Mouse (Mus musculus): Measurements from ENCODE around the gene Taar6. TPM values are rescaled to one million over a fixed set of nuclear protein-coding genes. Genes with fewer than 3 reads are reported as not detected.

The Taar6 gene
- polyA plus RNA-seq, 1 experiment, result not detected

GRCm38 (mm10) chr10:23993381-23993780 is 7.9 kb upstream of the Taar6 start, which contains the start of gene Taar7a:
Taar7a (minus strand) TSS chr10:23993481.
- Histone ChIP-seq H3K36me3 (ENCODE audit: control insufficient read depth, insufficient read depth, low read length) (no peaks in the 10 kb centered on the region), H3K27me3 (ENCODE audit: control insufficient read depth, insufficient read depth, low read length) (no peaks in the 10 kb centered on the region), H3K4me3 (ENCODE audit: extremely low read depth, insufficient read depth, insufficient read length) (no peak within 1 kb of the TSS), H3K27ac (ENCODE audit: insufficient read depth, low read length) (no peak within 1 kb of the TSS), H3K4me1 (ENCODE audit: control insufficient read depth, insufficient read depth, insufficient read length) (no peaks in the 10 kb centered on the region)
- WGBS, result 84% methylated on average over 3 of the region's 3 CpGs
- no peak for DNase-seq (ENCODE audit: low read depth in 1 of 2, low spot score in 2 of 2)
- no peak for TF ChIP-seq POLR2A (IDR thresholded peaks at IDR 0.05; ENCODE audit: low read depth, low read length)
- TF ChIP-seq CTCF (IDR thresholded peaks at IDR 0.05; ENCODE audit: extremely low read depth, insufficient read depth, insufficient read length, insufficient replicate concordance), result no peak

GRCm38 (mm10) chr10:23986419-23986818 is 973 bp upstream of the Taar6 start:
- Histone ChIP-seq H3K27ac (ENCODE audit: insufficient read depth, low read length) (no peak overlapping the region), H3K4me1 (ENCODE audit: control insufficient read depth, insufficient read depth, insufficient read length) (no peaks in the 10 kb centered on the region), H3K4me3 (ENCODE audit: extremely low read depth, insufficient read depth, insufficient read length) (no peak overlapping the region), H3K27me3 (ENCODE audit: control insufficient read depth, insufficient read depth, low read length) (no peaks in the 10 kb centered on the region), H3K36me3 (ENCODE audit: control insufficient read depth, insufficient read depth, low read length) (no peaks in the 10 kb centered on the region)
- TF ChIP-seq CTCF (IDR thresholded peaks at IDR 0.05; ENCODE audit: extremely low read depth, insufficient read depth, insufficient read length, insufficient replicate concordance) (no peak), POLR2A (IDR thresholded peaks at IDR 0.05; ENCODE audit: low read depth, low read length) (no peak)
- 32% methylated on average over 5 of the region's 5 CpGs for WGBS
- DNase-seq (ENCODE audit: low read depth in 1 of 2, low spot score in 2 of 2), result no peak

GRCm38 (mm10) chr10:23978901-23979705 is 6.3 kb downstream of the Taar6 start:
- WGBS, result 49% methylated on average over 16 of the region's 16 CpGs
- Histone ChIP-seq H3K4me1 (ENCODE audit: control insufficient read depth, insufficient read depth, insufficient read length) (no peaks in the 10 kb centered on the region; the same call in 1 of the 2 replicates), H3K27ac (ENCODE audit: insufficient read depth, low read length) (no peak overlapping the region), H3K4me3 (ENCODE audit: extremely low read depth, insufficient read depth, insufficient read length) (no peak overlapping the region), H3K27me3 (ENCODE audit: control insufficient read depth, insufficient read depth, low read length) (no peaks in the 10 kb centered on the region), H3K36me3 (ENCODE audit: control insufficient read depth, insufficient read depth, low read length) (no peaks in the 10 kb centered on the region)
- peak in 1 of 2 experiments; percentile 16 for DNase-seq (ENCODE audit: low read depth in 1 of 2, low spot score in 2 of 2)
- TF ChIP-seq CTCF (IDR thresholded peaks at IDR 0.05; ENCODE audit: extremely low read depth, insufficient read depth, insufficient read length, insufficient replicate concordance) (peak; percentile 31; the same call in 1 of the 2 replicates), POLR2A (IDR thresholded peaks at IDR 0.05; ENCODE audit: low read depth, low read length) (no peak)

GRCm38 (mm10) chr10:23977958-23978357 is 7.5 kb downstream of the Taar6 start:
- WGBS, result 87% methylated on average over 4 of the region's 4 CpGs
- no peaks in the 10 kb centered on the region for H3K36me3 ChIP-seq (ENCODE audit: control insufficient read depth, insufficient read depth, low read length)
- no peak overlapping the region for H3K27ac ChIP-seq (ENCODE audit: insufficient read depth, low read length)
- no peak for DNase-seq (ENCODE audit: low read depth in 1 of 2, low spot score in 2 of 2)
- no peaks in the 10 kb centered on the region for H3K27me3 ChIP-seq (ENCODE audit: control insufficient read depth, insufficient read depth, low read length)
- no peak overlapping the region for H3K4me3 ChIP-seq (ENCODE audit: extremely low read depth, insufficient read depth, insufficient read length)
- TF ChIP-seq CTCF (IDR thresholded peaks at IDR 0.05; ENCODE audit: extremely low read depth, insufficient read depth, insufficient read length, insufficient replicate concordance), result no peak
- TF ChIP-seq POLR2A (IDR thresholded peaks at IDR 0.05; ENCODE audit: low read depth, low read length), result no peak
- no peaks in the 10 kb centered on the region; the same call in 1 of the 2 replicates for H3K4me1 ChIP-seq (ENCODE audit: control insufficient read depth, insufficient read depth, insufficient read length)

GRCm38 (mm10) chr10:23971256-23971655 is 14.2 kb downstream of the Taar6 start:
- TF ChIP-seq POLR2A (IDR thresholded peaks at IDR 0.05; ENCODE audit: low read depth, low read length) (no peak), CTCF (IDR thresholded peaks at IDR 0.05; ENCODE audit: extremely low read depth, insufficient read depth, insufficient read length, insufficient replicate concordance) (no peak)
- Histone ChIP-seq H3K4me1 (ENCODE audit: control insufficient read depth, insufficient read depth, insufficient read length) (no peaks in the 10 kb centered on the region), H3K4me3 (ENCODE audit: extremely low read depth, insufficient read depth, insufficient read length) (no peak overlapping the region), H3K36me3 (ENCODE audit: control insufficient read depth, insufficient read depth, low read length) (no peaks in the 10 kb centered on the region), H3K27ac (ENCODE audit: insufficient read depth, low read length) (no peak overlapping the region), H3K27me3 (ENCODE audit: control insufficient read depth, insufficient read depth, low read length) (no peaks in the 10 kb centered on the region)
- 93% methylated on average over 5 of the region's 5 CpGs for WGBS
- DNase-seq (ENCODE audit: low read depth in 1 of 2, low spot score in 2 of 2), result no peak

- Histone ChIP-seq H3K36me3 (ENCODE audit: control insufficient read depth, insufficient read depth, low read length) (no peaks in the 10 kb centered on the region), H3K4me1 (ENCODE audit: control insufficient read depth, insufficient read depth, insufficient read length) (no peaks in the 10 kb centered on the region), H3K27me3 (ENCODE audit: control insufficient read depth, insufficient read depth, low read length) (no peaks in the 10 kb centered on the region), H3K27ac (ENCODE audit: insufficient read depth, low read length) (no peak within 1 kb of the TSS), H3K4me3 (ENCODE audit: extremely low read depth, insufficient read depth, insufficient read length) (no peak within 1 kb of the TSS)
- no peak for DNase-seq (ENCODE audit: low read depth in 1 of 2, low spot score in 2 of 2)
- WGBS, result 88% methylated on average over 11 of the region's 11 CpGs
- no peak for TF ChIP-seq CTCF (IDR thresholded peaks at IDR 0.05; ENCODE audit: extremely low read depth, insufficient read depth, insufficient read length, insufficient replicate concordance)
- no peak for TF ChIP-seq POLR2A (IDR thresholded peaks at IDR 0.05; ENCODE audit: low read depth, low read length)
Observed at GRCm38 (mm10) chr10:23970656-23971165, 14.7 kb downstream of the Taar6 start, which contains the start of gene Taar5. Taar5 (plus strand) TSS chr10:23970706.

Measured in spleen, adult 2 months (tissue).